Mouse (Mus musculus) limb, embryonic 14.5 days (tissue): Measurements from ENCODE around the gene P4ha2. TPM values are rescaled to one million over a fixed set of nuclear protein-coding genes. Genes with fewer than 3 reads are reported as not detected.

Source experiments
- ATAC-seq: fragments of 200-750 bp; cut with Nextera tagmentation; 2 replicates; pipeline ENCODE4 v1.8.0; 2017; ENCODE audit warnings: low read depth, moderate number of reproducible peaks, moderate TSS enrichment; ENCODE audit not compliant: low FRiP score
- DNase-seq: peaks from one replicate; pipeline ENCODE4 v3.0.0-alpha.2; 2015; ENCODE audit warnings: low spot score
- H3K27ac ChIP-seq: fragments of 300-500 bp; sonication (generic); replicated peaks from 2 replicates; pipeline ENCODE4 v1.5.1; 2014; ENCODE audit warnings: low read depth, mild to moderate bottlenecking, low read length, moderate library complexity, mixed read lengths
- H3K27me3 ChIP-seq: fragments of 300-500 bp; sonication (generic); 2 replicates; pipeline ENCODE4 v1.6.1; 2014; ENCODE audit warnings: low read length, mixed read lengths; ENCODE audit not compliant: control insufficient read depth, insufficient read depth
- H3K36me3 ChIP-seq: fragments of 300-500 bp; sonication (generic); 2 replicates; pipeline ENCODE4 v1.6.1; 2014; ENCODE audit warnings: mild to moderate bottlenecking, low read length, moderate library complexity, mixed read lengths; ENCODE audit not compliant: control insufficient read depth, insufficient read depth
- H3K4me1 ChIP-seq: fragments of 300-500 bp; sonication (generic); 2 replicates; pipeline ENCODE4 v1.6.1; 2014; ENCODE audit warnings: antibody characterized with exemption, low read length, mixed read lengths; ENCODE audit not compliant: control insufficient read depth, insufficient read depth
- H3K4me2 ChIP-seq: fragments of 300-500 bp; sonication (generic); replicated peaks from 2 replicates; pipeline ENCODE4 v1.6.1; 2014; ENCODE audit warnings: low read depth, mild to moderate bottlenecking, low read length, moderate library complexity; ENCODE audit not compliant: severe bottlenecking
- H3K4me3 ChIP-seq: fragments of 300-500 bp; sonication (generic); replicated peaks from 2 replicates; pipeline ENCODE4 v1.5.1; 2014; ENCODE audit warnings: low read length
- H3K9ac ChIP-seq: fragments of 300-500 bp; sonication (generic); 2 replicates; pipeline ENCODE4 v1.6.1; 2014; ENCODE audit warnings: mild to moderate bottlenecking, low read depth, low read length, moderate library complexity; ENCODE audit not compliant: severe bottlenecking
- H3K9me3 ChIP-seq: fragments of 300-500 bp; sonication (generic); 2 replicates; pipeline ENCODE4 v1.6.1; 2016; ENCODE audit warnings: low read length; ENCODE audit not compliant: control insufficient read depth
- POLR2A ChIP-seq: fragments of 200-500 bp; IDR thresholded peaks from 2 replicates; pipeline ENCODE4 v1.8.0; 2012; ENCODE audit warnings: inconsistent platforms, mild to moderate bottlenecking, moderate library complexity, borderline replicate concordance; ENCODE audit not compliant: insufficient read depth, insufficient read length; ENCODE audit errors: extremely low read depth
- WGBS: fragments of 180-500 bp; shearing (Covaris S2); extraction: QIAGEN DNeasy Blood & Tissue Kit; methylation state at CpG from one replicate; pipeline ENCODE4 v1.1.7; 2014; 5-methylcytosine and 5-hydroxymethylcytosine counted together
- polyA plus RNA-seq, 2 experiments: library from polyadenylated mRNA; depleted of rRNA in 1 of 2; stranded (reverse) in 1 of 2; unstranded in 1 of 2; fragments of >200 nt; fragmentation: Nextera tagmentation in 1 of 2; extraction: Ambion mirVana in 1 of 2; gene quantifications; 2 replicates each; pipeline versions ENCODE4 v1.2.1 to v1.2.3; 2012 to 2014

P4ha2 gene
- polyA plus RNA-seq, 2 experiments = 94.1 to 106 TPM

DNA sequence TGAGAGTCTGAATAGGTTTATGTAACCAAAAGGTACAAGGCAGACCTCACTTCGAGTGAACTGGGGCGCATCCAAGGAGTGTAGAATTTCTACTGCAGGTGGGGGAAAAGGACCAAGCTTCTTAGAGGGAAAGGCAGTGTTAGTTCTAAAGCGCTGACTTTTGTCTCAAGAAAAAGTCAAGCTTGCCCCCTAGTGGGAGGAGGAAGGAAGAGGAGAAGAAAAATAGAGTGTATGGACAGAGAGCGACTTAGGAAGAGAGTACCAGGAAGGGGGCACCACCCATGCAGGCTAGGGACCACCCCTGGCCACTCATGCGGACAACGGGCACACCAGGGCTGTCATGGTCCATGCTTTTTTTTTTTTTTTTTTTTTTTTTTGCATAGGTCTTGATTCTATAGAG is 45.6 kb upstream of the P4ha2 start:
- Histone ChIP-seq H3K9me3 (no peaks in the 10 kb centered on the region), H3K4me2 (no peak overlapping the region), H3K9ac (no peak overlapping the region), H3K4me3 (no peak overlapping the region), H3K27ac (no peak overlapping the region), H3K27me3 (no peaks in the 10 kb centered on the region), H3K36me3 (peaks cover 48% of the 10 kb centered on the region), H3K4me1 (peaks cover 27% of the 10 kb centered on the region)
- WGBS = 36% methylated on average over 4 of the region's 6 CpGs
- TF ChIP-seq POLR2A = no peak
- DNase-seq = peak; percentile 43
- peak; percentile 31; the same call in 1 of the 2 replicates for ATAC-seq

DNA sequence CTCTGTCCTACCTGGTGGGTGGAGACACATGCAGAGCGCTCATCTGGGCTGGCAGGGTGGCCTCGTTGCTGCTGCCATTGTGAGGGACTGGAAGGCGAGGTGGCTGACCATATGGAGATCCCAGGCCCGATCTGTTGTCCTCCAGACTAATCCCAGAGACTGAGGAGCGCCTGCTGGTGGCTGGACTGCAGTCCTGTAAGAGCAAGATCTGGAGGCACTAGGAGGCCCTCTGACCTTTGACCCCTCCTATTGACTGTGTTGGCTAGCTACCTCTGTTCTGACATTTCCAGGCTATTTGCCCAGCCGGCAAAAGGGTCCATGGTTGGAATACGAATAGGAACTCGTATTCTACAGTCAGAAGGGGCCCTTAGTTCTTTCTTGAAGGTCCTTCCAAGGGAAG is 43.8 kb upstream of the P4ha2 start:
- WGBS = 58% methylated on average over 8 of the region's 8 CpGs
- Histone ChIP-seq H3K4me1 (peaks cover 44% of the 10 kb centered on the region), H3K4me3 (no peak overlapping the region), H3K9ac (no peak overlapping the region), H3K27ac (no peak overlapping the region), H3K27me3 (no peaks in the 10 kb centered on the region), H3K36me3 (peaks cover 54% of the 10 kb centered on the region), H3K9me3 (no peaks in the 10 kb centered on the region), H3K4me2 (no peak overlapping the region)
- TF ChIP-seq POLR2A = no peak
- DNase-seq (no peak), ATAC-seq (no peak)

DNA sequence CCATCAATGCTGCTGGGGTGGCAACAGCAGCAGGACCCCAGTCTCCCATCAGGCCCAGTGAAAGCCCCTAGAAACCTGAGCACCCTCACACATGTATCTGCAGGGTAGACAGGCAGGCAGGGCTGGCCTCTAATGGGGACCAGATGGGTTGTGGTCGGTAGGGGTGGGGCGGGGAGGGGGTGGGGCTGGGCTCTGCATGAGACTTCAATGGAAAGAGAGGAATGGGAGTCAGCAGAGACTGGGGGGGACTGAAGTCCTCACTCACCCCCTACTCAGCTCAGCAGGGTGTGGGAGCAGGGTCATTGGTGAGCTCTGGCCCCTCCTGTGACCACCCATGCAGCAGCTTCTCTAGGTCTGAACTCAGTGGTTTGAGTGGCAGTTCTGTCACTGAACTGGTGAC is 42.5 kb upstream of the P4ha2 start:
- peaks cover 57% of the 10 kb centered on the region for H3K4me1 ChIP-seq
- DNase-seq = peak; percentile 43

DNA sequence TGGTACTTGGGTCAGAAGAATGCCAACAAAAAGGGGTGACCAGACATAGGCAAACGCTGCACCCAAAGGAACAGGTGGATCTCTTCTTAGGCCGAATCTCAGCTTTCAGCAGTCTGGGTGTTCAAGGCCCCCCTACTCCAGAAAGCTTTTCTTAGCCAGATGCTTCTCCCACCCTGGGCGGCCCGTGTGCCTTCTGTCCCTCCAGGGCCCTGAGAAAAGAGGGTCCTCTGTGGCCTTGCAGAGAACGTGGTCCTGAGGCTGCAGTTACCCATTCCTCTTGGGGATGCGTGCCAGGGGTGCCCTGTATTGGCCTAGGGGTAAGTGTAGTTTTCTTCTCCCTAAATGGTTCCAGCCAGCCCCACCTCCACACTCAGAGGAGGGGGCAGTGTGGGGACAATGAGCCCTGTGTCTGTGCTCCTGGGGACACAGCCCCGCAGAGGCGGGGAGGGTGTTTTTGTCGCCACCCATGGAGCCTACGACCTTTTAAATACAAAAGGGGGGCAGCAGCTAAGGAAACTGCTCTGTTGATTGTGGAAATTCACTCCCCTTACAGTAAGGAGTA is 41.8 kb upstream of the P4ha2 start:
- 34% methylated on average over 10 of the region's 10 CpGs for WGBS
- DNase-seq (no peak), ATAC-seq (no peak)
- no peaks in the 10 kb centered on the region for H3K27me3 ChIP-seq
- no peak overlapping the region for H3K4me2 ChIP-seq
- H3K9ac ChIP-seq = no peak overlapping the region
- H3K4me1 ChIP-seq = peaks cover 64% of the 10 kb centered on the region
- peak overlapping the region; percentile 28 for H3K27ac ChIP-seq
- peaks cover 46% of the 10 kb centered on the region for H3K36me3 ChIP-seq
- no peak for TF ChIP-seq POLR2A
- no peaks in the 10 kb centered on the region for H3K9me3 ChIP-seq
- H3K4me3 ChIP-seq = no peak overlapping the region

More for the DNA sequence above, 42.5 kb upstream of the P4ha2 start:
- Histone ChIP-seq H3K9me3 (no peaks in the 10 kb centered on the region), H3K9ac (no peak overlapping the region), H3K27ac (peak overlapping the region; percentile 28; the same call in 1 of the 2 replicates), H3K27me3 (no peaks in the 10 kb centered on the region), H3K4me2 (no peak overlapping the region; the same call in 1 of the 2 replicates), H3K36me3 (peaks cover 52% of the 10 kb centered on the region), H3K4me3 (no peak overlapping the region)
- ATAC-seq = peak; percentile 25; the same call in 1 of the 2 replicates
- WGBS = 0% methylated on average over 1 of the region's 2 CpGs
- no peak for TF ChIP-seq POLR2A

DNA sequence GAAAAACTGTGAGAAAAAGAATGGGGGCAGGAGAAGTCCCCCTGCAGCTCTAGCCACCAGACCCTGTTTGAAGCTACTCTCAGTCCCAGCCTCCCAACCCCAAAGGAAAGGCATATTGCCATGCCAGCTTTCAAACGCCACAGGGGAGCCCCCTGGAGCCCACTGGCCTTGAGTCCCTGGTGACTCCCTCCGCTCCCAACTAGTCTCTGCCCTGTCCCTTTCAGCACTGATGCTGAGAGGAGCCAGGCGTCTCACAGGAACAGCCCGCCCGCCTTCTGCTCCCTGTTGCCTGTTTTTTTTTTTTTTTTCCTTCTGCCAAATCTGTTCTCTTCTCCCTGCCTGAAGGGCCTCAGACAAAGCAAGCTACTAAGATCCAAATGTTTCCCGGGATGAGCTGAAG is 41.3 kb upstream of the P4ha2 start:
- TF ChIP-seq POLR2A = no peak
- Histone ChIP-seq H3K9me3 (no peaks in the 10 kb centered on the region), H3K27me3 (no peaks in the 10 kb centered on the region), H3K4me1 (peaks cover 69% of the 10 kb centered on the region), H3K36me3 (peaks cover 43% of the 10 kb centered on the region), H3K27ac (peak overlapping the region; percentile 28; the same call in 1 of the 2 replicates), H3K4me3 (no peak overlapping the region), H3K9ac (no peak overlapping the region), H3K4me2 (no peak overlapping the region)
- DNase-seq = no peak
- 15% methylated on average over 6 of the region's 6 CpGs for WGBS
- ATAC-seq = no peak
